Mouse (Mus musculus) stomach, embryonic 16.5 days (tissue): ENCODE measurements at regions not wholly inside any gene's neighbourhood (a gene's known extent, or its start where the extent isn't known, plus 50 kb on each side); places are given as distances from the start of the nearest gene placed in this dataset.

Experiments
- ATAC-seq: fragments of 200-750 bp; cut with Nextera tagmentation; 2 replicates; pipeline ENCODE4 v1.8.0; 2017; ENCODE audit warnings: moderate number of reproducible peaks, moderate TSS enrichment; ENCODE audit not compliant: insufficient read depth, low FRiP score
- H3K27ac ChIP-seq: fragments of 300-500 bp; sonication (generic); 2 replicates; pipeline ENCODE4 v1.5.1; 2014; ENCODE audit warnings: low read length
- H3K27me3 ChIP-seq: fragments of 300-500 bp; sonication (generic); 2 replicates; pipeline ENCODE4 v1.6.1; 2014; ENCODE audit warnings: low read length, control low read depth, mixed read lengths; ENCODE audit not compliant: control insufficient read depth, insufficient read depth
- H3K36me3 ChIP-seq: fragments of 300-500 bp; sonication (generic); 2 replicates; pipeline ENCODE4 v1.6.1; 2014; ENCODE audit warnings: low read length; ENCODE audit not compliant: control insufficient read depth, insufficient read depth
- H3K4me1 ChIP-seq: fragments of 300-500 bp; sonication (generic); 2 replicates; pipeline ENCODE4 v1.6.1; 2014; ENCODE audit warnings: low read length, control low read depth, mixed read lengths; ENCODE audit not compliant: control insufficient read depth, insufficient read depth
- H3K4me2 ChIP-seq: fragments of 300-500 bp; sonication (generic); 2 replicates; pipeline ENCODE4 v1.6.1; 2014; ENCODE audit warnings: low read depth, low read length, mixed read lengths
- H3K4me3 ChIP-seq: fragments of 300-500 bp; sonication (generic); replicated peaks from 2 replicates; pipeline ENCODE4 v1.5.1; 2014; ENCODE audit warnings: mild to moderate bottlenecking, low read length
- H3K9ac ChIP-seq: fragments of 300-500 bp; sonication (generic); 2 replicates; pipeline ENCODE4 v1.6.1; 2014; ENCODE audit warnings: low read length
- H3K9me3 ChIP-seq: fragments of 300-500 bp; sonication (generic); replicated peaks from 2 replicates; pipeline ENCODE4 v1.6.1; 2016; ENCODE audit warnings: low read length, control low read depth; ENCODE audit not compliant: control insufficient read depth
- WGBS: fragments of 180-500 bp; shearing (Covaris S2); extraction: QIAGEN DNeasy Blood & Tissue Kit; methylation state at CpG from one replicate; pipeline ENCODE4 v1.1.7; 2014; 5-methylcytosine and 5-hydroxymethylcytosine counted together

GRCm38 (mm10) chr16:93092796-93093195 lies 266.8 kb upstream of the Runx1 start:
- no peak overlapping the region for H3K4me3 ChIP-seq
- no peak overlapping the region for H3K9ac ChIP-seq
- no peak for ATAC-seq
- H3K4me1 ChIP-seq: peaks cover 4% of the 10 kb centered on the region; the same call in 1 of the 2 replicates
- H3K36me3 ChIP-seq: no peaks in the 10 kb centered on the region
- WGBS: 25% methylated on average over 7 of the region's 7 CpGs
- no peaks in the 10 kb centered on the region for H3K9me3 ChIP-seq
- H3K27me3 ChIP-seq: peaks cover 3% of the 10 kb centered on the region; the same call in 1 of the 2 replicates
- H3K4me2 ChIP-seq: no peak overlapping the region
- no peak overlapping the region for H3K27ac ChIP-seq

- Histone ChIP-seq H3K36me3 (no peaks in the 10 kb centered on the region), H3K4me3 (no peak overlapping the region), H3K27ac (no peak overlapping the region), H3K27me3 (peaks cover 4% of the 10 kb centered on the region; the same call in 1 of the 2 replicates), H3K4me1 (no peaks in the 10 kb centered on the region), H3K9ac (no peak overlapping the region), H3K9me3 (no peaks in the 10 kb centered on the region), H3K4me2 (no peak overlapping the region)
- 66% methylated on average over 10 of the region's 10 CpGs for WGBS
- peak; percentile 56; the same call in 1 of the 2 replicates for ATAC-seq
Measured at GRCm38 (mm10) chr16:93085227-93085883, 259.4 kb upstream of the Runx1 start.

GRCm38 (mm10) chr16:93083756-93084155 lies 257.8 kb upstream of the Runx1 start:
- Histone ChIP-seq H3K9me3 (no peaks in the 10 kb centered on the region), H3K36me3 (no peaks in the 10 kb centered on the region), H3K4me2 (no peak overlapping the region), H3K27me3 (peaks cover 4% of the 10 kb centered on the region; the same call in 1 of the 2 replicates), H3K4me1 (peaks cover 6% of the 10 kb centered on the region; the same call in 1 of the 2 replicates), H3K9ac (no peak overlapping the region), H3K4me3 (no peak overlapping the region), H3K27ac (no peak overlapping the region)
- no peak for ATAC-seq
- 65% methylated on average over 2 of the region's 2 CpGs for WGBS

- H3K27ac ChIP-seq: no peak overlapping the region
- H3K9ac ChIP-seq: no peak overlapping the region
- ATAC-seq: no peak
- H3K4me1 ChIP-seq: peaks cover 6% of the 10 kb centered on the region; the same call in 1 of the 2 replicates
- peaks cover 4% of the 10 kb centered on the region; the same call in 1 of the 2 replicates for H3K27me3 ChIP-seq
- H3K4me3 ChIP-seq: no peak overlapping the region
- 76% methylated on average over 1 of the region's 1 CpGs for WGBS
- H3K4me2 ChIP-seq: no peak overlapping the region
- H3K9me3 ChIP-seq: no peaks in the 10 kb centered on the region
- H3K36me3 ChIP-seq: no peaks in the 10 kb centered on the region
Measured at GRCm38 (mm10) chr16:93083142-93083541, 257.2 kb upstream of the Runx1 start.

GRCm38 (mm10) chr16:93081533-93081932 lies 255.6 kb upstream of the Runx1 start:
- H3K27ac ChIP-seq: no peak overlapping the region
- H3K4me2 ChIP-seq: no peak overlapping the region
- 82% methylated on average over 2 of the region's 2 CpGs for WGBS
- H3K27me3 ChIP-seq: no peaks in the 10 kb centered on the region
- H3K4me1 ChIP-seq: peaks cover 6% of the 10 kb centered on the region; the same call in 1 of the 2 replicates
- no peaks in the 10 kb centered on the region for H3K9me3 ChIP-seq
- H3K4me3 ChIP-seq: no peak overlapping the region
- H3K36me3 ChIP-seq: no peaks in the 10 kb centered on the region
- H3K9ac ChIP-seq: no peak overlapping the region
- no peak for ATAC-seq

GRCm38 (mm10) chr16:93079660-93080390 lies 253.9 kb upstream of the Runx1 start:
- H3K27ac ChIP-seq: no peak overlapping the region
- H3K4me2 ChIP-seq: peak overlapping the region; percentile 49
- no peaks in the 10 kb centered on the region for H3K36me3 ChIP-seq
- WGBS: 28% methylated on average over 17 of the region's 17 CpGs
- peak; percentile 44; the same call in 1 of the 2 replicates for ATAC-seq
- peaks cover 6% of the 10 kb centered on the region; the same call in 1 of the 2 replicates for H3K4me1 ChIP-seq
- no peaks in the 10 kb centered on the region for H3K27me3 ChIP-seq
- H3K9me3 ChIP-seq: no peaks in the 10 kb centered on the region
- H3K9ac ChIP-seq: 0 out of 2 replicates have a peak overlapping the region, but pooled peaks have one; percentile 36
- peak overlapping the region; percentile 30 for H3K4me3 ChIP-seq

GRCm38 (mm10) chr16:93078909-93079308 lies 253.0 kb upstream of the Runx1 start:
- Histone ChIP-seq H3K27ac (no peak overlapping the region; the same call in 1 of the 2 replicates), H3K4me1 (peaks cover 6% of the 10 kb centered on the region; the same call in 1 of the 2 replicates), H3K4me3 (no peak overlapping the region), H3K9me3 (no peaks in the 10 kb centered on the region), H3K27me3 (no peaks in the 10 kb centered on the region), H3K4me2 (peak overlapping the region; percentile 49), H3K36me3 (no peaks in the 10 kb centered on the region), H3K9ac (no peak overlapping the region)
- no peak for ATAC-seq
- WGBS: 61% methylated on average over 3 of the region's 3 CpGs

- no peak overlapping the region for H3K4me3 ChIP-seq
- no peak for ATAC-seq
- no peaks in the 10 kb centered on the region for H3K9me3 ChIP-seq
- no peak overlapping the region for H3K27ac ChIP-seq
- no peaks in the 10 kb centered on the region for H3K27me3 ChIP-seq
- WGBS: 86% methylated on average over 11 of the region's 11 CpGs
- H3K4me2 ChIP-seq: no peak overlapping the region
- H3K4me1 ChIP-seq: peaks cover 17% of the 10 kb centered on the region
- no peaks in the 10 kb centered on the region for H3K36me3 ChIP-seq
- no peak overlapping the region for H3K9ac ChIP-seq
Measured at GRCm38 (mm10) chr16:93075488-93075887, 249.5 kb upstream of the Runx1 start.

- no peaks in the 10 kb centered on the region for H3K9me3 ChIP-seq
- H3K4me1 ChIP-seq: peaks cover 10% of the 10 kb centered on the region
- H3K27ac ChIP-seq: peak overlapping the region; percentile 81
- H3K4me2 ChIP-seq: peak overlapping the region; percentile 12; the same call in 1 of the 2 replicates
- H3K36me3 ChIP-seq: no peaks in the 10 kb centered on the region
- H3K4me3 ChIP-seq: no peak overlapping the region
- ATAC-seq: peak; percentile 56; the same call in 1 of the 2 replicates
- no peaks in the 10 kb centered on the region for H3K27me3 ChIP-seq
- WGBS: 45% methylated on average over 6 of the region's 6 CpGs
- no peak overlapping the region for H3K9ac ChIP-seq
Measured at GRCm38 (mm10) chr16:93072156-93072555, 246.2 kb upstream of the Runx1 start.
